Mouse (Mus musculus) 3T3-L1 (cell line): ENCODE results near the gene Macrod1.

Experiments used
- DNase-seq: peaks from one replicate; pipeline ENCODE4 v3.0.0-alpha.2; 2015; ENCODE audit warnings: low read depth, low spot score

Macrod1 gene

GRCm38 (mm10) chr19:7056248-7057087 lies at the start of gene Macrod1:
Gene Macrod1, plus strand, starts transcription at chr19:7056810.
- DNase-seq, result peak; percentile 72

GRCm38 (mm10) chr19:7006892-7007593 lies 49.6 kb upstream of the Macrod1 start:
- DNase-seq, result no peak

GRCm38 (mm10) chr19:7012426-7012825 lies 44.2 kb upstream of the Macrod1 start:
- DNase-seq, result no peak

- DNase-seq, result no peak
Observed at GRCm38 (mm10) chr19:7013984-7014383, 42.6 kb upstream of the Macrod1 start.

GRCm38 (mm10) chr19:7014481-7015135 lies 42.0 kb upstream of the Macrod1 start:
- no peak for DNase-seq

GRCm38 (mm10) chr19:7017541-7018457 lies 38.8 kb upstream of the Macrod1 start:
- no peak for DNase-seq

- DNase-seq, result no peak
Observed at GRCm38 (mm10) chr19:7018546-7018945, 38.1 kb upstream of the Macrod1 start.

GRCm38 (mm10) chr19:7019191-7019590 lies 37.4 kb upstream of the Macrod1 start, which contains the start of gene Fermt3:
Gene Fermt3, minus strand, starts transcription at chr19:7019469.
- DNase-seq, result no peak

GRCm38 (mm10) chr19:7020224-7020641 lies 36.4 kb upstream of the Macrod1 start:
- DNase-seq, result peak; percentile 71

GRCm38 (mm10) chr19:7029531-7029930 lies 27.1 kb upstream of the Macrod1 start:
- no peak for DNase-seq

- DNase-seq, result no peak
Observed at GRCm38 (mm10) chr19:7034006-7034405, 22.6 kb upstream of the Macrod1 start.

- DNase-seq, result peak; percentile 62
Observed at GRCm38 (mm10) chr19:7039088-7039720, 17.4 kb upstream of the Macrod1 start.

- peak; percentile 100 for DNase-seq
Observed at GRCm38 (mm10) chr19:7039841-7040636, 16.6 kb upstream of the Macrod1 start, which contains the start of gene Stip1. Gene Stip1, minus strand, starts transcription at chr19:7039967.

GRCm38 (mm10) chr19:7040637-7041130 lies 15.9 kb upstream of the Macrod1 start:
- no peak for DNase-seq

- DNase-seq, result no peak
Observed at GRCm38 (mm10) chr19:7041171-7041570, 15.4 kb upstream of the Macrod1 start.

- DNase-seq, result peak; percentile 31
Observed at GRCm38 (mm10) chr19:7044279-7044678, 12.3 kb upstream of the Macrod1 start.

- no peak for DNase-seq
Observed at GRCm38 (mm10) chr19:7044706-7045105, 11.9 kb upstream of the Macrod1 start.

GRCm38 (mm10) chr19:7053382-7053781 lies 3.2 kb upstream of the Macrod1 start:
- peak; percentile 25 for DNase-seq

- DNase-seq, result peak; percentile 99
Observed at GRCm38 (mm10) chr19:7054772-7055171, 1.8 kb upstream of the Macrod1 start.
